Mouse (Mus musculus) midbrain, postnatal 0 days (tissue): ENCODE measurements around the gene Gaa. TPM values are rescaled to one million over a fixed set of nuclear protein-coding genes. Genes with fewer than 3 reads are reported as not detected.

Experiments
- ATAC-seq: fragments of 200-750 bp; cut with Nextera tagmentation; 2 replicates; pipeline ENCODE4 v1.8.0; 2017; ENCODE audit warnings: moderate number of reproducible peaks, mild to moderate bottlenecking, moderate TSS enrichment, moderate library complexity; ENCODE audit not compliant: low FRiP score
- DNase-seq: peaks from one replicate; pipeline ENCODE4 v3.0.0-alpha.2; 2015; ENCODE audit warnings: low spot score
- H3K27ac ChIP-seq: fragments of 300-500 bp; sonication (generic); 2 replicates; pipeline ENCODE4 v1.5.1; 2014; ENCODE audit warnings: low read depth, mild to moderate bottlenecking, low read length, mixed read lengths
- H3K27me3 ChIP-seq: fragments of 300-500 bp; sonication (generic); 2 replicates; pipeline ENCODE4 v1.6.1; 2014; ENCODE audit warnings: low read length, control low read depth, mixed read lengths; ENCODE audit not compliant: insufficient read depth
- H3K36me3 ChIP-seq: fragments of 300-500 bp; sonication (generic); 2 replicates; pipeline ENCODE4 v1.6.1; 2014; ENCODE audit warnings: low read length, control low read depth, mixed read lengths; ENCODE audit not compliant: insufficient read depth
- H3K4me1 ChIP-seq: fragments of 300-500 bp; sonication (generic); 2 replicates; pipeline ENCODE4 v1.6.1; 2014; ENCODE audit warnings: mild to moderate bottlenecking, control low read depth, antibody characterized with exemption, low read length, mixed read lengths; ENCODE audit not compliant: insufficient read depth
- H3K4me2 ChIP-seq: fragments of 300-500 bp; sonication (generic); 2 replicates; pipeline ENCODE4 v1.6.1; 2014; ENCODE audit warnings: low read depth, mild to moderate bottlenecking, low read length, mixed read lengths; ENCODE audit not compliant: poor library complexity, severe bottlenecking
- H3K4me3 ChIP-seq: fragments of 300-500 bp; sonication (generic); 2 replicates; pipeline ENCODE4 v1.5.1; 2014; ENCODE audit warnings: low read depth, mild to moderate bottlenecking, low read length, moderate library complexity
- H3K9ac ChIP-seq: fragments of 300-500 bp; sonication (generic); replicated peaks from 2 replicates; pipeline ENCODE4 v1.6.1; 2014; ENCODE audit warnings: mild to moderate bottlenecking, low read length, moderate library complexity, mixed read lengths; ENCODE audit not compliant: poor library complexity, severe bottlenecking
- H3K9me3 ChIP-seq: fragments of 300-500 bp; sonication (generic); 2 replicates; pipeline ENCODE4 v1.6.1; 2016; ENCODE audit warnings: low read length, control low read depth
- CTCF ChIP-seq: IDR thresholded peaks from 2 replicates; pipeline ENCODE4 v1.5.1; 2016; ENCODE audit warnings: antibody characterized with exemption, mild to moderate bottlenecking
- WGBS: fragments of 180-500 bp; shearing (Covaris S2); extraction: QIAGEN DNeasy Blood & Tissue Kit; methylation state at CpG from one replicate; pipeline ENCODE4 v1.1.7; 2014; 5-methylcytosine and 5-hydroxymethylcytosine counted together
- polyA plus RNA-seq: library from polyadenylated mRNA; unstranded; fragments of >200 nt; fragmentation: Nextera tagmentation; extraction: Ambion mirVana; gene quantifications from 2 replicates; pipeline ENCODE4 v1.2.1, GENCODE M21; 2015
- total RNA-seq: library from RNA; depleted of rRNA; stranded (reverse); fragments of >200 nt; gene quantifications from 2 replicates; pipeline ENCODE4 v1.2.3, GENCODE M21; 2014; rRNA removed

Gaa gene
- 186 and 222 TPM in 2 replicates for total RNA-seq
- polyA plus RNA-seq, result 154 and 158 TPM in 2 replicates

- no peaks in the 10 kb centered on the region for H3K9me3 ChIP-seq
- H3K27ac ChIP-seq, result peak within 1 kb of the TSS; percentile 57
- H3K4me1 ChIP-seq, result peaks cover 7% of the 10 kb centered on the region
- peak within 1 kb of the TSS; percentile 64 for H3K9ac ChIP-seq
- H3K27me3 ChIP-seq, result no peaks in the 10 kb centered on the region
- peak; percentile 100 for TF ChIP-seq CTCF
- 3% methylated on average over 52 of the region's 52 CpGs for WGBS
- ATAC-seq (peak; percentile 87), DNase-seq (peak; percentile 96)
- peaks cover 16% of the 10 kb centered on the region for H3K36me3 ChIP-seq
- peak within 1 kb of the TSS; percentile 64 for H3K4me2 ChIP-seq
- H3K4me3 ChIP-seq, result peak within 1 kb of the TSS; percentile 52
Observed at GRCm38 (mm10) chr11:119267768-119268556, at the start of gene Gaa. TSS of gene Gaa (plus strand) at chr11:119267887.

GRCm38 (mm10) chr11:119219816-119220465 is 47.7 kb upstream of the Gaa start:
- ATAC-seq, result no peak; the same call in 1 of the 2 replicates

GRCm38 (mm10) chr11:119221812-119222510 is 45.7 kb upstream of the Gaa start:
- H3K9ac ChIP-seq, result no peak overlapping the region
- WGBS, result 37% methylated on average over 10 of the region's 11 CpGs
- TF ChIP-seq CTCF, result no peak

More at GRCm38 (mm10) chr11:119219816-119220465, 47.7 kb upstream of the Gaa start:
- peak overlapping the region; percentile 46 for H3K9ac ChIP-seq
- H3K4me3 ChIP-seq, result no peak overlapping the region
- peaks cover 35% of the 10 kb centered on the region; the same call in 1 of the 2 replicates for H3K4me1 ChIP-seq
- H3K36me3 ChIP-seq, result peaks cover 2% of the 10 kb centered on the region; the same call in 1 of the 2 replicates
- TF ChIP-seq CTCF, result no peak
- H3K4me2 ChIP-seq, result peak overlapping the region; percentile 28
- DNase-seq, result peak; percentile 86
- 9% methylated on average over 17 of the region's 17 CpGs for WGBS
- no peaks in the 10 kb centered on the region for H3K27me3 ChIP-seq
- H3K9me3 ChIP-seq, result no peaks in the 10 kb centered on the region
- H3K27ac ChIP-seq, result peak overlapping the region; percentile 52

GRCm38 (mm10) chr11:119223124-119223890 is 44.4 kb upstream of the Gaa start:
- Histone ChIP-seq H3K9ac (no peak overlapping the region), H3K4me3 (no peak overlapping the region), H3K36me3 (no peaks in the 10 kb centered on the region), H3K27me3 (no peaks in the 10 kb centered on the region), H3K4me2 (no peak overlapping the region), H3K9me3 (no peaks in the 10 kb centered on the region), H3K4me1 (peaks cover 33% of the 10 kb centered on the region), H3K27ac (0 out of 2 replicates have a peak overlapping the region, but pooled peaks have one; percentile 9)
- DNase-seq, result peak; percentile 69
- ATAC-seq, result no peak
- TF ChIP-seq CTCF, result no peak
- WGBS, result 74% methylated on average over 20 of the region's 20 CpGs

More at GRCm38 (mm10) chr11:119221812-119222510, 45.7 kb upstream of the Gaa start:
- H3K4me1 ChIP-seq, result peaks cover 32% of the 10 kb centered on the region
- no peak for ATAC-seq
- H3K9me3 ChIP-seq, result no peaks in the 10 kb centered on the region
- peaks cover 2% of the 10 kb centered on the region; the same call in 1 of the 2 replicates for H3K36me3 ChIP-seq
- no peak overlapping the region for H3K4me2 ChIP-seq
- no peaks in the 10 kb centered on the region for H3K27me3 ChIP-seq
- H3K4me3 ChIP-seq, result no peak overlapping the region
- H3K27ac ChIP-seq, result no peak overlapping the region
- peak; percentile 76 for DNase-seq

- WGBS, result 94% methylated on average over 6 of the region's 6 CpGs
- H3K27me3 ChIP-seq, result no peaks in the 10 kb centered on the region
- no peak overlapping the region for H3K9ac ChIP-seq
- no peak for ATAC-seq
- H3K36me3 ChIP-seq, result no peaks in the 10 kb centered on the region
- H3K4me2 ChIP-seq, result no peak overlapping the region
- H3K9me3 ChIP-seq, result no peaks in the 10 kb centered on the region
- H3K4me1 ChIP-seq, result peaks cover 31% of the 10 kb centered on the region
- no peak for DNase-seq
- H3K27ac ChIP-seq, result no peak overlapping the region
- no peak for TF ChIP-seq CTCF
- no peak overlapping the region for H3K4me3 ChIP-seq
Observed at GRCm38 (mm10) chr11:119224926-119225325, 42.8 kb upstream of the Gaa start.
